Mouse (Mus musculus) hindbrain, embryonic 14.5 days (tissue): ENCODE data around the gene Ereg. TPM values are rescaled to one million over a fixed set of nuclear protein-coding genes. Genes with fewer than 3 reads are reported as not detected.

Source experiments
- ATAC-seq: fragments of 200-750 bp; cut with Nextera tagmentation; 2 replicates; pipeline ENCODE4 v1.8.0; 2017; ENCODE audit warnings: moderate number of reproducible peaks, mild to moderate bottlenecking, moderate TSS enrichment, moderate library complexity; ENCODE audit not compliant: low FRiP score
- DNase-seq: peaks from one replicate; pipeline ENCODE4 v3.0.0-alpha.2; 2015; ENCODE audit warnings: low spot score
- H3K27ac ChIP-seq: fragments of 300-500 bp; sonication (generic); 2 replicates; pipeline ENCODE4 v1.5.1; 2014; ENCODE audit warnings: mild to moderate bottlenecking, moderate library complexity
- H3K27me3 ChIP-seq: fragments of 300-500 bp; sonication (generic); 2 replicates; pipeline ENCODE4 v1.6.1; 2014; ENCODE audit warnings: mild to moderate bottlenecking, low read length, mixed read lengths; ENCODE audit not compliant: control insufficient read depth, insufficient read depth
- H3K36me3 ChIP-seq: fragments of 300-500 bp; sonication (generic); replicated peaks from 2 replicates; pipeline ENCODE4 v1.6.1; 2014; ENCODE audit not compliant: control insufficient read depth, insufficient read depth
- H3K4me1 ChIP-seq: fragments of 300-500 bp; sonication (generic); replicated peaks from 2 replicates; pipeline ENCODE4 v1.6.1; 2014; ENCODE audit warnings: antibody characterized with exemption, low read length, mixed read lengths; ENCODE audit not compliant: control insufficient read depth, insufficient read depth
- H3K4me2 ChIP-seq: fragments of 300-500 bp; sonication (generic); replicated peaks from 2 replicates; pipeline ENCODE4 v1.6.1; 2014; ENCODE audit warnings: mild to moderate bottlenecking, moderate library complexity
- H3K4me3 ChIP-seq: fragments of 300-500 bp; sonication (generic); replicated peaks from 2 replicates; pipeline ENCODE4 v1.5.1; 2014; ENCODE audit warnings: mild to moderate bottlenecking, low read length
- H3K9ac ChIP-seq: fragments of 300-500 bp; sonication (generic); 2 replicates; pipeline ENCODE4 v1.6.1; 2014
- H3K9me3 ChIP-seq: fragments of 300-500 bp; sonication (generic); 2 replicates; pipeline ENCODE4 v1.6.1; 2016; ENCODE audit warnings: low read length; ENCODE audit not compliant: control insufficient read depth
- WGBS: fragments of 180-500 bp; shearing (Covaris S2); extraction: QIAGEN DNeasy Blood & Tissue Kit; methylation state at CpG from one replicate; pipeline ENCODE4 v1.1.7; 2014; 5-methylcytosine and 5-hydroxymethylcytosine counted together
- polyA plus RNA-seq: library from polyadenylated mRNA; unstranded; fragments of >200 nt; fragmentation: Nextera tagmentation; extraction: Ambion mirVana; gene quantifications from 2 replicates; pipeline ENCODE4 v1.2.1, GENCODE M21; 2014

Ereg gene
- polyA plus RNA-seq, 1 experiment from 2014 or later: not detected

DNA sequence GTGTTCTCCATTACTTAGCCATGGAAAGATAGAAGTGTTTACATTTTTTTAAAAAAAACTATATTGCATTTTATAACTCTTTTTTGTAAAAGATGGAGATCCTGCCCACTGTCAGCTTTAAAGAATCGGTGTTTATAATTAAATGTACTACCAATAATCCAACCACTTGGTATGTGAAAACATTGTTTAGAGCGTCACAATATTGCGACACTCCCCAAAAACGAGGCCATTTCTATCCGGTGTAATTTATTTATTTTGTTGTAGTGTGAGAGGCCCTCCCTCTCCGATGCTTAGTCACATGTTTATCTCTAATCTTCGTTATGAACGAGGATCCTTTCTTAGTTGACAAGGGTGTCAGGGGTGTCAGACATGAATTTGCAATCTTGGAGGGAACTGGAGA, 26.0 kb upstream of the Ereg start:
- no peak for ATAC-seq
- 94% methylated on average over 8 of the region's 8 CpGs for WGBS

GRCm38 (mm10) chr5:91072340-91072739, 2.1 kb upstream of the Ereg start:
- 0 out of 2 replicates have a peak, but pooled peaks cover 3% of the 10 kb centered on the region for H3K4me1 ChIP-seq
- no peak overlapping the region for H3K4me2 ChIP-seq
- H3K27me3 ChIP-seq: peaks cover 9% of the 10 kb centered on the region; the same call in 1 of the 2 replicates
- no peaks in the 10 kb centered on the region for H3K9me3 ChIP-seq
- ATAC-seq (no peak), DNase-seq (no peak)
- no peak overlapping the region for H3K27ac ChIP-seq
- no peaks in the 10 kb centered on the region for H3K36me3 ChIP-seq
- H3K4me3 ChIP-seq: no peak overlapping the region
- H3K9ac ChIP-seq: no peak overlapping the region
- WGBS: 74% methylated on average over 4 of the region's 4 CpGs

More for the DNA sequence above, 26.0 kb upstream of the Ereg start:
- DNase-seq: no peak
- Histone ChIP-seq H3K9ac (no peak overlapping the region), H3K4me3 (no peak overlapping the region), H3K4me2 (no peak overlapping the region), H3K4me1 (no peaks in the 10 kb centered on the region), H3K27me3 (no peaks in the 10 kb centered on the region), H3K9me3 (no peaks in the 10 kb centered on the region), H3K27ac (no peak overlapping the region), H3K36me3 (no peaks in the 10 kb centered on the region)

DNA sequence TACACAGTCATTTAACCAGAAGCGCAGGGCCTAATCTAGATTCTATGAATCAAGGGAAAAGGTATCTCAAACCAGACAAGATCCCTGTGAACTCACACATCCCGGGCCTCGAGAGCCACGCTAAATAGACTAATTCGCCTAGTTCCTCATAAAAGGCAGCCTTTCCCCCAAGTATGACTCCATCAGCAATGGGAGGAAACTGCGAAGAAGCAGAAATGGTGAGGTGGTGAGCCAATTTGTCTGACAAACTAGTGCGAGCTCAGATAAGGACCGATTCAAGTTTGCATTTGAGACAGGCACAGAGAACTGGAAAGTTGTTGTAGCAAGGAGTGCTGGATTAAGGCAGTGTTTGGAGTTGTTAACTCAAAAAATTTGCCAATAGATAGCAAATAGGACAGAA, 796 bp upstream of the Ereg start:
- H3K27ac ChIP-seq: no peak overlapping the region
- no peak overlapping the region for H3K4me3 ChIP-seq
- 87% methylated on average over 8 of the region's 8 CpGs for WGBS
- no peak overlapping the region for H3K9ac ChIP-seq
- DNase-seq (no peak), ATAC-seq (no peak)
- no peak overlapping the region for H3K4me2 ChIP-seq
- H3K4me1 ChIP-seq: 0 out of 2 replicates have a peak, but pooled peaks cover 3% of the 10 kb centered on the region
- no peaks in the 10 kb centered on the region for H3K9me3 ChIP-seq
- peaks cover 9% of the 10 kb centered on the region; the same call in 1 of the 2 replicates for H3K27me3 ChIP-seq
- H3K36me3 ChIP-seq: no peaks in the 10 kb centered on the region

- H3K27ac ChIP-seq: no peak overlapping the region
- no peak overlapping the region for H3K9ac ChIP-seq
- peaks cover 9% of the 10 kb centered on the region; the same call in 1 of the 2 replicates for H3K27me3 ChIP-seq
- no peaks in the 10 kb centered on the region for H3K9me3 ChIP-seq
- 0 out of 2 replicates have a peak, but pooled peaks cover 3% of the 10 kb centered on the region for H3K4me1 ChIP-seq
- peak overlapping the region; percentile 24 for H3K4me3 ChIP-seq
- H3K36me3 ChIP-seq: no peaks in the 10 kb centered on the region
- DNase-seq (no peak), ATAC-seq (no peak)
- peak overlapping the region; percentile 57 for H3K4me2 ChIP-seq
- 51% methylated on average over 8 of the region's 8 CpGs for WGBS
Measured at GRCm38 (mm10) chr5:91074026-91074425, 396 bp upstream of the Ereg start.

GRCm38 (mm10) chr5:91075021-91075420, 599 bp downstream of the Ereg start:
- no peak overlapping the region for H3K9ac ChIP-seq
- ATAC-seq (no peak), DNase-seq (no peak)
- H3K27ac ChIP-seq: no peak overlapping the region
- no peaks in the 10 kb centered on the region for H3K9me3 ChIP-seq
- 0 out of 2 replicates have a peak, but pooled peaks cover 3% of the 10 kb centered on the region for H3K4me1 ChIP-seq
- 50% methylated on average over 1 of the region's 1 CpGs for WGBS
- H3K36me3 ChIP-seq: no peaks in the 10 kb centered on the region
- peaks cover 9% of the 10 kb centered on the region; the same call in 1 of the 2 replicates for H3K27me3 ChIP-seq
- H3K4me3 ChIP-seq: no peak overlapping the region
- peak overlapping the region; percentile 57 for H3K4me2 ChIP-seq

DNA sequence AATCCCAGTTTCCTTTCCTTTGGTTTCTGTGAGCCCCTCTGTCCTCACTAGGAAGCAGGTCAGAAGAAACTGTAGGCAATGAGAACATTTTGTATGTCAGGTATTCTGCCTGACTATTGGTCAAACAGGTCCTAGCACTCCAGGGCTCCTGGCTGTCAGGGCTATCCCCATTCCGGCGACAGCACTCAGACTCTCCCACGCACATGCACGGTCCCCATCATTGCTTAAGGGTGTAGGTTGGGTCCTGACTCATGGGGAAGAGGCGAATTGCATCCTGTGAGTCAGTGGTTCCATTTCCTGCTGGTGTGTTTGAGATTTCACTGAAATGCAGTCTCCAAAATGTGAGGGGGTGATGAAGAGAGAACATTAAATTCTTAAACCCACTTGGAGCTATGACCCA, 8.6 kb downstream of the Ereg start:
- no peaks in the 10 kb centered on the region for H3K4me1 ChIP-seq
- ATAC-seq (no peak), DNase-seq (no peak)
- H3K27ac ChIP-seq: no peak overlapping the region
- H3K9ac ChIP-seq: no peak overlapping the region
- no peak overlapping the region for H3K4me2 ChIP-seq
- WGBS: 84% methylated on average over 5 of the region's 5 CpGs
- H3K9me3 ChIP-seq: no peaks in the 10 kb centered on the region
- H3K36me3 ChIP-seq: no peaks in the 10 kb centered on the region
- no peak overlapping the region for H3K4me3 ChIP-seq
- H3K27me3 ChIP-seq: no peaks in the 10 kb centered on the region

- Histone ChIP-seq H3K27ac (no peak overlapping the region), H3K36me3 (no peaks in the 10 kb centered on the region), H3K27me3 (no peaks in the 10 kb centered on the region), H3K9me3 (no peaks in the 10 kb centered on the region), H3K4me1 (no peaks in the 10 kb centered on the region), H3K4me2 (no peak overlapping the region), H3K9ac (no peak overlapping the region), H3K4me3 (no peak overlapping the region)
- DNase-seq (no peak), ATAC-seq (no peak)
- 80% methylated on average over 5 of the region's 5 CpGs for WGBS
Measured at GRCm38 (mm10) chr5:91085291-91085690, 10.9 kb downstream of the Ereg start.

GRCm38 (mm10) chr5:91090301-91090700, 15.9 kb downstream of the Ereg start:
- Histone ChIP-seq H3K4me1 (no peaks in the 10 kb centered on the region), H3K27ac (no peak overlapping the region), H3K4me2 (no peak overlapping the region), H3K36me3 (no peaks in the 10 kb centered on the region), H3K9me3 (no peaks in the 10 kb centered on the region), H3K4me3 (no peak overlapping the region), H3K9ac (no peak overlapping the region), H3K27me3 (no peaks in the 10 kb centered on the region)
- no peak for ATAC-seq
- no peak for DNase-seq
- WGBS: 87% methylated on average over 3 of the region's 3 CpGs

GRCm38 (mm10) chr5:91097911-91098614, 23.6 kb downstream of the Ereg start:
- ATAC-seq (no peak), DNase-seq (no peak)
- Histone ChIP-seq H3K9ac (no peak overlapping the region), H3K4me2 (no peak overlapping the region), H3K27me3 (no peaks in the 10 kb centered on the region), H3K9me3 (no peaks in the 10 kb centered on the region), H3K4me1 (no peaks in the 10 kb centered on the region), H3K4me3 (no peak overlapping the region), H3K36me3 (no peaks in the 10 kb centered on the region), H3K27ac (no peak overlapping the region)
- WGBS: 92% methylated on average over 10 of the region's 10 CpGs
